Mouse (Mus musculus) brain, embryonic 18.5 days (tissue): ENCODE measurements at regions not wholly inside any gene's neighbourhood (a gene's known extent, or its start where the extent isn't known, plus 50 kb on each side); places are given as distances from the start of the nearest gene placed in this dataset.

Source experiments
- DNase-seq: peaks from one replicate; pipeline ENCODE4 v3.0.0-alpha.2; 2012; ENCODE audit warnings: low read depth, low spot score

DNA sequence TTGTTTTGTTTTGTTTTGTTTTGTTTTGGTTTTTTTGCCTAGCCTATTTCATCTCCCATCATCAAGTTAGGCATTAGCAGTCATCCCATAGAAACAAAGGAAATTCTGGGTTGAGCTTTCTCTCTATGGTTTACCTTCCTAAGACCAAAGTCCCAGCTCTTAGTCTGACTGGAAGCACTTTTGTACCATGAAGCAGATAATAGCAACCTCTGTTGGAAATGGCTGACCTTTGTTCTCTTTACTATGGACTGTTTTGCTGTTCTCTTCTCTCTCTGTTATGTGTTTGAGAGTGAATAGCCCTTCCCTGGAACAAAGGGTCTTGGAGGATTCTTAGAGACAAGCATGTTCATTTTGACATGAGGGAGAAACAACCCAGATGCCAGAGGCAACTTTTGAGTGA lies 1681.7 kb upstream of the 5930422O12Rik start:
- no peak for DNase-seq

DNA sequence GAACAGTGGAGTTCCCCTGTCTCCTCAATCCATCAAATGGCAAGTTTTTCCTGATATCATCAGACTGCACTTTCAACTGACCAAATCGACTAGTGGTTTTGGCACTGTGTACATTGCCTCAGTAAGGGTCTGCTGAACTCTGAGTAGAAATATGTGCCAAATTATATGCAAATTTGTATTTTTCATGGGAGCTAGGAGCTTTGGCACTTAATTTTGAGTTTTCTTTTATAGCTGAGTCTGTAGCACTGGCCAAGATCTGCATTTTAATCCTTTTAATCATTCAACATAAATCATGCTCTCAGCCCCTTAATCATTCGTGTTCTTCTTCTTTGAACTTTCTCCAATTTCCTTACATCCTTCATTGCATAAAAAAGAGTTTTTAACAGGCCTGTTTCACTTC lies 1678.5 kb upstream of the 5930422O12Rik start:
- no peak for DNase-seq

DNA sequence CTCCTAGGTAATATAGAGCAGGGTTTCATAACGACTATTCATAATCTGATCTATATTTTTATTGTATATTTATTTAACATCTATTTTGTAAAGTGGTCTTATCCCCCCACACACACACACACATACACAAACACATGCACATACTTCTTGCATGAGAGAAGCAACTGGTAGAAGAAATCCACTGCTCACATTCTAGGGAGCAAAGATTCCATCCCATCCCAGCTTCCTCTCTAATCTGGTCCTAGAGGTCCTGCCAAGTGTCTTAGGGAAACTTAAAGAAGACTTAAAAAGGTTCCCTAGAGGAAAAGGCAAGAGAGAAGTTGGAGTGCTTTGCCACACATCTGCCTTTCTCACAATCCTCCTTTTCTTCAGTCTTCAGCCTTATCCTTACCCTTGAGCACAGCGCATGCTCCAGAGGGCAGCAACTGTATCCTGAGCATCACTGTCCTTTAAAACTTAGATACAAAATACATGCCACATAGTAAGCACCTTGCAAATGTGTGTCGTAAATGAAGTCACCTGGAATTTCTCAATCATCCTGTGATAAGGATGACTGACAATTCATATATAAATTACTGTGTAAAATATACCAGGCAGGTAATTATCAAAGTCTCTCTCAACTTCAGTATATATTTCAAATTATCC lies 1677.9 kb upstream of the 5930422O12Rik start:
- DNase-seq: no peak

DNA sequence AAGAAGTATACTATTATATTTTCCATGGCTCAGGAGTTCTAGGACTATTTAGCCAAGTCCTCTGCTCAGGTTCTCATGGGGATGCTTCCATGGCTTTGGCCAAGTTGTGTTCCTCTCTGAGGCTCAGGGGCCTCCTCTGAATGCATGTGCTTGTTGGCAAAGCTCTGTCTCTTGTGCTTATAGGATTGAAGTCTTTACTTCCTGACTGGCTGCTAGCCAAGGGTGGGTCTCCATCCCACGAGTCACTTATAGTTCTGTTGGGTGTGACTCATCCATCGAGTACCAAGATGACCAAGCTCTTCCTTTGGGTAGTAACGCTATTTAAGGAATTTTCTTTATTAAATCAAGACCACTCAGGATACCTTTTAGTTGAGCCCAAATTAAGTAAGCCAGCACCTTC lies 1672.8 kb upstream of the 5930422O12Rik start:
- no peak for DNase-seq

DNA sequence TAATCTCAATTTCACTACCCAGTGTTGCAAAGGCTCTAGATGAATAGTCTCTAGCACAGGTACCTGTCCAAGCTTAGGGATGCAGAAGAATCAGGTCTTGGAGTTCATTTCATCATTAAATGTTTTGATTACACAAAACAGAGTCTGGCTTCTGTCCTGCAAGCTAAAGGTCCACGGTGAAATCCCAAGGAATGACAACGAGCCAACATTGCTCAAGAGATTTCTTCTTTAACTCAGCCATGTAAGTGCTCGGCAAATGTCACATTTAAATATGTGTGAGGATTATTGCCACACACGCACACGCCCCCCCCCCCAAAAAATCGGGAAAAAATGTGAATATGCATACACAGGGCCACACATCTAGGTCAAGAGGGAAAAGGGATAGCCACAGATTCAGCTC lies 1666.4 kb upstream of the 5930422O12Rik start:
- DNase-seq: no peak
